Mouse (Mus musculus): Measurements from ENCODE around the gene Trio.

Gene Trio

GRCm38 (mm10) chr15:27923280-27923986 lies 102.2 kb downstream of the Trio start:
- DNase-seq (ENCODE audit: low spot score in 2 of 2): peak; percentile 85 to 89

DNA sequence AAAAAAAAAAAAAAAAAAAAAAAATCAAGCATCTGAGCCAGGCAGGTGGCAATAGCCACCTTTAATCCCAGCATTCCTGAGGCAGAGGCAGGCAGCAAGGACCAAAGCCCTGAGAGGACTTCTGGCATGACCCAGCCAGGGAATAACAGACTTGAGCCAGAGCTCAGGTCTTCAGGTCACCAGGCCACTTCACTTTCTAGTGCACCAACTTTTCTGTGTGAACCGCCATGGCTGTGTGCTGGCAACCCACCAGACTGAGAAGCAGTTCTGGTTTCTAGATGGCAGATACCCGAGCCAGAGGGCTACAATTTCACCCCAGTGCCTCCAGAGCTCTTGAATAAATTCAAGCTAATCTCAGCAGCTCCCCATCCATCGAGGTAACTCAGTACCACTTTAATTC lies 104.9 kb downstream of the Trio start:
- no peak for DNase-seq (ENCODE audit: low spot score in 2 of 2)

GRCm38 (mm10) chr15:27919540-27919939 lies 106.1 kb downstream of the Trio start:
- peak; percentile 64 to 72 for DNase-seq (ENCODE audit: low spot score in 2 of 2)

DNA sequence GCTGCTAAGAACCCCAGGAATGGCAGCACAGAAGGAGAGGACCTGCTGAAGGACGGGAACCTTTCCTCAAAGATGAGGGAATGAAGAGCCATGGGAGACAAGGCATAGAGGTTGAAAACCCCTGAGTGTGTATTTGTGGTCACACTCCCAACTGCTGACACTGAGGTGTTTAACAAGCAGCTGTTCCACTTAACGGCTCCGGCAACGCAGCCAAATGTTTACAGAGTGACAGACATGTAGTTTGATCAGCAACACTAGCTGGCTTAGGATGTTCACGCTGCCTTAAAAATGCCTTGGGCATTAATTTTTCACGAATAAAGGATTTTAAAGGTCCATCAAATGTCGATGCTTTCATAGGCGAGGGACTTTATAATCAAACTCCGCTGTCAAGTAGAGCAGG lies 106.8 kb downstream of the Trio start:
- no peak for DNase-seq (ENCODE audit: low spot score in 2 of 2)

DNA sequence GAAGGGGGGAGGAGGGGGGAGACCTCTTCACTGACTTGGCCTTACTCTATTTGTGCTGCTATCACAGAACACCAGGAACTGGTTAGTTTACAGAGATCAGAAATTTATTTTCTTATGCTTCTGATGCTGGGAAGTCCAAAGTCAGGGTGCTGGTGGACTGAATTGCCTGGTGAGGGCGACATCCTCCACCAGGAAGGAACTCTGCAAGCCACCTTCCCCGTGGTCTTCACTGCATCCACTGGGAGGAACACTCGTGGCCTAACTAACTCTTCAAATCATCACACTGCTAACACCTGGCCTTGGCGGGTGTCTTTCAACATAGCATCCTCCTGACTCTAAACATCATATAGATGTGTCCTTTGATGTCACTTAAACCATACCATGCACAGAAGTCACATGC lies 109.4 kb downstream of the Trio start:
- no peak for DNase-seq (ENCODE audit: low spot score in 2 of 2)

DNA sequence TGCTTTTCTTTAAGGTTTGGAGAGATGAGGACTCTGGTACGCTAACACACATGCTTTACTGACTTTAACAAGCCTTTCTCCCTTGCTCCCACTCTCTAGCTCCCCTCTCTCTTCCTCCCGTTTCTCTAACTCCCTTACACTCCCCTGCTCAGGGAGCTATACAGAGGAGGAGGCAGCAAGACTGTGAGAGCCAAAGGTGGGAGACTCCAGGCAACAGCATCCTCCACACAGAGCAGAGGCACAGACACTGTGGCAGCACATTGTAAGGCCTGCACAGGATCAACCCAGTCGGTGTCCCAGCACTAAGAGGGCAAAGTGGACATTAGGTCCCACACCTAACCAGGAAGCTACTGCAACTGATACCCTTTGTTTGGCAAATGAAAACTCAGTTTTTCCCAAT lies 112.6 kb downstream of the Trio start:
- no peak for DNase-seq (ENCODE audit: low spot score in 2 of 2)

- DNase-seq (ENCODE audit: low spot score in 2 of 2): no peak
Observed at GRCm38 (mm10) chr15:27911196-27911595, 114.5 kb downstream of the Trio start.

DNA sequence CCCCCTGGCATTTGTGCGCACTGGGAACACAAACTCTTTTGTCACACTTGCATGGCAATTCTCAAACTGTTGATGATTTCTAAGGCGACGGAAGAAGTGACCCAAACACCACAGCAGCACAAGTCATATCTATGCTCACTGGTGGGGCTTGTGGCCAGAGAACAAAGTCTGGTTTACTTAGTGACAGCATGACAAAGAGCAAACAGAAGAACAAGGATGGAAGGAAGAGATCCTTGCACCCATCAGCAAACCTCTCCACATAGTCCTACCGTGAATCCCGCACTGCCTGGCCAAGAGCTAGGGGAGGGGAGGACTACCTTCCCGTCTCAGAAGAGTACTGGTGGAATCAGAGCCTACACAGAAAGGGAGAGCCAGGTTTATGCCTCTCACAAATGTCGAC lies 115.5 kb downstream of the Trio start:
- no peak for DNase-seq (ENCODE audit: low spot score in 2 of 2)

DNA sequence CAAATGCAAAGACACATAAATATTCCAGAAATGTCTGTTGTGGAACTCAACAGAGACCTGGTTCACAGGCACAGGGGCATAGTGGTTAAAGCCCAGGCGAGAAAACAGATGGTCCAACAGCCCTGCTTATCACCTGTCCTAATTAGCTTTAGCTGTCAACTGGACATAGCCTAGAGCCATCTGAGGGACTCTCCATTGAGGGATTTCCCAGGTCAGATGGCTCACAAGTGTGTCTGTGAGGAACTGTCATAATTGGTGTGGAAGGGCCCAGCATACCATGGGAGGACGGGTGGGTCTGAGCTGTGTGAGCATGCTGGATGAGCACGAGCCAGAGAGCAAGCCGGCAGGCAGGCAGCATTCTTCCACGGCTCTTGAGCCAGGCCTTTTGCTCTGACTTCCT lies 118.0 kb downstream of the Trio start:
- DNase-seq (ENCODE audit: low spot score in 2 of 2): no peak

DNA sequence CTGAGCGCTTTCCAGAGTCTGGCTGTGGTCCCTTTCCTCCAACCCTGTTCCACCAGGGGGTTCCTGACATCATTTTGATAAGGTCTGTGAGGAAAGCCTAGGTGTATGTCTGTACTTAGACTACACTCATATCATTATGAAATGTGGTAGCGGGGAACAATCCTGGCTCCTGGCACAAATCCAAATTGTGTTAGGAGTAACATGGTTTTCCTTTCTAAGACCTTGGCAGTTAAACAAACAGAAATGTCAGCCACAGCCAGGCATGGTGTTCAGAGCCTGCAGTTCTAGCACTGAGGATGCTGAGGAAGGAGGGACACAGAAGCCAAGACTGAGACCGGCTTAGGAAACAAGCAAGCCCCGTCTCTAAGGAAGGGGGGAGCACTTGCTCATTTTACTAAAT lies 119.2 kb downstream of the Trio start:
- peak in 1 of 2 experiments; percentile 33 for DNase-seq (ENCODE audit: low spot score in 2 of 2)

- peak; percentile 44 to 71 for DNase-seq (ENCODE audit: low spot score in 2 of 2)
Observed at GRCm38 (mm10) chr15:27905341-27905740, 120.3 kb downstream of the Trio start.

DNA sequence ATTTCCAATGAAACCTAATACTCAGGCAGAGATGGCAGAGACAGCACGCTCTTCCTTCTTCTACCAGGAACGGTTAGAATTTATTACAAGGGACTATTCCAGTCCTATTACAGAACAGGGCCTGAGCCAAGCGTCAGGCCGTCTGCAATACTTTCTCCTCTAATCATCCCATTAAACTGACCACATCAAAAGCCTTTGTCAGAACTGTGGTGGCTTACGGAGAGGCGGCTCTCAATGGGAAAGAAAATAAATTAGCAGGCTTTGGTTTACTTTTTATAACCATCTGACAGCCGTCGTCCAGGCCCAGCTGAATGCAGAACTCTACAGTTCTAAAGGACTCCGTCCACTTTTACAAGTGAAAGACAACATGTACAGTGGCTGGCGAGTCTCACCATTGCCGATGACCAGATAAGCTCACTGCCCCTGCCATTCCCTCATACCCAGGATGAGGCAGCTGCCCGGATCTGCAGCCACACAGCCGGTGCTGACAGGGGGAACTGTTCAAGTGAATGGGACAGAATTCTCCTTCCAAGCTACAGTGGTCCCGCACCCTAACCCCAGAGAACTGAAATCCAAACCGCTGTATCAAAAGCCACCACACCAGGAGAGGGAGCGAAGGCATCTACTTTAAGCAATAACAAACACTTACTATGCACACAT lies 121.2 kb downstream of the Trio start:
- DNase-seq (ENCODE audit: low spot score in 2 of 2): no peak

- DNase-seq (ENCODE audit: low spot score in 2 of 2): no peak
Observed at GRCm38 (mm10) chr15:27901200-27901599, 124.4 kb downstream of the Trio start.

GRCm38 (mm10) chr15:27898795-27899406 lies 126.7 kb downstream of the Trio start:
- no peak for DNase-seq (ENCODE audit: low spot score in 2 of 2)

DNA sequence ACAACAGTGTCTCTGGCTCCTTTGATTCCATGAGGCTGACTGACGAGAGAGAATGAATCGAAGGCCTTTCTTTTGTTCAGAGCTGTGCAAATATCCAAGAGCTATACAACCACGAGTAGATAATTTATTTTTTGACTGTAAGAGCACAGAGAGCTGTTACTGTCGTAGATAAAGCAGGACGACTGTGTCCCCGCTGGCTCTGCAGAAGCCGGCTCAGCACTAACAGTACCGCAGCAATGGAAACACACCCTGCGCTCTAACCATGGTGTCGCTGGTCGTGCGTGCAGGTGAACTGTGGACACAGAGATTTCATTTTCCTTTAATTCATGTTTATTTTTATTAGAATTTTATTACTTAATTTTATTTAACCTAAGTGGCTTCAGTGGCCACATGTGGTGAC lies 131.5 kb downstream of the Trio start:
- no peak for DNase-seq (ENCODE audit: low spot score in 2 of 2)

- DNase-seq (ENCODE audit: low spot score in 2 of 2): no peak
Observed at GRCm38 (mm10) chr15:27892029-27892428, 133.6 kb downstream of the Trio start.

DNA sequence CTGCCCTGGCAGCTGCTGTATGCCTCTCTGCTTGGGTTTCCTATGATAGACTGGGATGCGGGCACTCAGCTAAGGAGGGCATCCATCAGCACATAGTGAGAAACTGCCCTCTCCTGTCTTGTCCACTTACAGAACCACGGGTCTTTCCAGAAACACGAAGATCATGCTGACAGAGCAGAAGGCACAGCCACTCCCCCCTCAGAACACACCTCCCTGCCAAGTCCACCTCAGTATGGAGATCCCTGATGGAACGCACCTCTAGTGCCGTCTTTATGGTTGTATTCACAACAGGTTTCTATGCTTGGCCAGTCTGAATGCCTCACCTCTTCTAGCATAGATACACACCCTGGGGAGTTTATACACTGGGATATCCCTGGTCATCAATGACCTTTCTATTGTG lies 135.0 kb downstream of the Trio start:
- no peak for DNase-seq (ENCODE audit: low spot score in 2 of 2)

- DNase-seq (ENCODE audit: low spot score in 2 of 2): no peak
Observed at GRCm38 (mm10) chr15:27888153-27888552, 137.5 kb downstream of the Trio start.

DNA sequence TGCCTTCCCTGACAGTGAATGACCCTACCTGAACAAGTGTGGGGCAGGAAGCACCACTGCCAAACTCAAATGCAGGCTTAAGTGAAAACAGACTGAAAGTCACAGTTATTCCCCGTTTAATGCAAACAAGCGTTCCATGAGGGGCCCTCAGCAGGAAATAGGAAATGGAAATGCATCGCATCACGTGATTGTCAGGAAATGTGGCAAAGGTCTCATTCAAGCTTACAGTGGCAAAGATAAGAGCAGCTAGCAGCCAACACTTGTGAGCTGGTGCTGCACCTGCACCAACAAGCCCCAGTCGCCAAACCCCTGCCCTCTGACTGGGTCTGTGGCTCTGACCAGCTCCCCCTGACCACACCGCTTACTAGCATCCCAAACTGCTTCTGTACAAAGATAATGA lies 138.7 kb downstream of the Trio start:
- DNase-seq (ENCODE audit: low spot score in 2 of 2): no peak

GRCm38 (mm10) chr15:27884347-27885250 lies 141.0 kb downstream of the Trio start:
- DNase-seq (ENCODE audit: low spot score in 2 of 2): peak; percentile 84 to 90

- no peak for DNase-seq (ENCODE audit: low spot score in 2 of 2)
Observed at GRCm38 (mm10) chr15:27883881-27884280, 141.8 kb downstream of the Trio start.

GRCm38 (mm10) chr15:27882898-27883297 lies 142.8 kb downstream of the Trio start:
- DNase-seq (ENCODE audit: low spot score in 2 of 2): no peak

Data from right cerebral cortex, postnatal 10 days (tissue).